ENCODE assay signal across 33 mouse cellular contexts in the genomic region with DNA sequence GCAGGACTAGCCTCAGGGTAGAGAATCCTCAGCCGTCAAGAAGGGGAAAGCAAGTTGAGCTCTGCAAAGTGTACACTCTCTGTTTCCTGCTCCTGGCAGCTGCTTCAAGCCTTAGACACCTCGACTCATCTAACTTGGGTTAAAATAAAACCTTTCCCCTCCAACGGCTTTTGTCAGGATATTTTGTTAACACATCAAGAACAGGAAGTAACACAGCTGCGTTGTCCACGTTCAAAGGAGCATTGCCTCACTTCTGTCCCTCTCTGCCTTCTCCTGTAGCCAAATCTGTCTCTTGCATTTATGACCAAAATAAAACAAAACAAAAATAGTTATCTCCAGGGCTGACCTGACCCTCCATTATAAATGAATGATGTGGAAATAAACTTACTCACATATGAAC. TPM values are rescaled to one million over a fixed set of nuclear protein-coding genes. Genes with fewer than 3 reads are reported as not detected.
A peak's percentile ranks its signal among the peaks of the same experiment; 100 is the strongest.
DNase-seq lines count a peak whose midpoint lies in the region; ATAC-seq lines count a peak whose summit lies in the region.
"Had no signal": no experiment of that assay in that cellular context is flagged by ENCODE, and none has a peak within 500 bp of the region (broad histone marks: within the 10 kb centered on the region; RNA-seq: fewer than 3 reads in every experiment).

No protein-coding gene starts in this region.

- H3K4me1 ChIP-seq in lung, embryonic 15.5 days, result peaks cover 7% of the 10 kb centered on the region; the same call in 1 of the 2 replicates
- H3K4me1 ChIP-seq: embryonic facial prominence, embryonic 13.5 days; forebrain, embryonic 12.5 days; forebrain, embryonic 15.5 days; heart, embryonic 12.5 days; hindbrain, embryonic 13.5 days had no signal

- H3K9ac ChIP-seq in lung, embryonic 15.5 days, result no peak overlapping the region
- H3K9ac ChIP-seq: embryonic facial prominence, embryonic 13.5 days; forebrain, embryonic 12.5 days; forebrain, embryonic 15.5 days; heart, embryonic 12.5 days; heart, embryonic 15.5 days; hindbrain, embryonic 13.5 days had no signal

- no peak overlapping the region for H3K4me3 ChIP-seq in lung, embryonic 15.5 days
- H3K4me3 ChIP-seq: embryonic facial prominence, embryonic 10.5 days; embryonic facial prominence, embryonic 13.5 days; erythroblast, embryonic 14.5 days; forebrain, embryonic 12.5 days; forebrain, embryonic 15.5 days; heart, embryonic 12.5 days; heart, embryonic 15.5 days; hindbrain, embryonic 10.5 days; hindbrain, embryonic 13.5 days had no signal

- no peak overlapping the region for H3K4me2 ChIP-seq in lung, embryonic 15.5 days
- H3K4me2 ChIP-seq: embryonic facial prominence, embryonic 13.5 days; forebrain, embryonic 12.5 days; forebrain, embryonic 15.5 days; heart, embryonic 12.5 days; heart, embryonic 15.5 days; hindbrain, embryonic 13.5 days had no signal

- H3K27ac ChIP-seq in lung, embryonic 15.5 days, result no peak overlapping the region
- H3K27ac ChIP-seq: embryonic facial prominence, embryonic 10.5 days; embryonic facial prominence, embryonic 13.5 days; forebrain, embryonic 12.5 days; forebrain, embryonic 15.5 days; heart, embryonic 15.5 days; hindbrain, embryonic 10.5 days; hindbrain, embryonic 13.5 days had no signal

- 15% methylated on average over 5 of the region's 5 CpGs for WGBS in lung, embryonic 15.5 days

- H3K9me3 ChIP-seq in lung, embryonic 15.5 days, result no peaks in the 10 kb centered on the region
- H3K9me3 ChIP-seq: embryonic facial prominence, embryonic 10.5 days; embryonic facial prominence, embryonic 13.5 days; forebrain, embryonic 12.5 days; forebrain, embryonic 15.5 days; heart, embryonic 12.5 days; heart, embryonic 15.5 days; hindbrain, embryonic 10.5 days; hindbrain, embryonic 13.5 days had no signal

- no peak for DNase-seq in lung, postnatal 36 days
- DNase-seq in lung, postnatal 10 days, result peak; percentile 16
- DNase-seq in lung, adult 18-20 months, result no peak
- no peak for DNase-seq in urinary bladder, adult 2 months (ENCODE audit: low spot score)
- DNase-seq: adrenal gland, adult 2 months; adrenal gland, postnatal 14 days; cerebellum, adult 11 months; cerebellum, adult 2 months; cerebellum, adult 9-11 months; cerebellum, postnatal 25 days; embryo, embryonic 11 days; gastrocnemius, postnatal 25 days; heart, postnatal 10 days; heart, postnatal 36 days had no signal

- peak; percentile 55; the same call in 1 of the 2 replicates for ATAC-seq in lung, embryonic 15.5 days (ENCODE audit: borderline replicate concordance, extremely low read depth, low FRiP score, low TSS enrichment)
- peak; percentile 68; the same call in 1 of the 2 replicates for ATAC-seq in megakaryocyte, adult 5-6 weeks (ENCODE audit: poor library complexity, severe bottlenecking)
- ATAC-seq: CD4-positive, CD25-positive, alpha-beta regulatory T cell, adult 4 months; forebrain, embryonic 15.5 days; hindbrain, embryonic 16.5 days had no signal

- H3K27me3 ChIP-seq in lung, embryonic 15.5 days, result no peaks in the 10 kb centered on the region
- H3K27me3 ChIP-seq: embryonic facial prominence, embryonic 13.5 days; forebrain, embryonic 15.5 days; heart, embryonic 12.5 days; heart, embryonic 15.5 days; hindbrain, embryonic 13.5 days had no signal

- H3K36me3 ChIP-seq in lung, embryonic 15.5 days, result no peaks in the 10 kb centered on the region
- H3K36me3 ChIP-seq: embryonic facial prominence, embryonic 10.5 days; embryonic facial prominence, embryonic 13.5 days; forebrain, embryonic 12.5 days; forebrain, embryonic 15.5 days; heart, embryonic 12.5 days; heart, embryonic 15.5 days; hindbrain, embryonic 10.5 days; hindbrain, embryonic 13.5 days had no signal

RNA-seq across cellular contexts. Expression of gene Rnase11, which starts 2.1 kb away (rescaled TPM):
- polyA plus RNA-seq in lung, embryonic 15.5 days (2015; fragmentation: Nextera tagmentation; extraction: Ambion mirVana), result not detected in 2 replicates
- not detected in 2 replicates for total RNA-seq in megakaryocyte, adult 5-6 weeks (2015)
- not detected in 2 replicates for total RNA-seq in megakaryocyte, adult 5-6 weeks (2017)
- polyA plus RNA-seq in urinary bladder, adult 2 months (2012; rRNA removed), result not detected in 2 replicates
- total RNA-seq: adrenal gland, adult 2 months; adrenal gland, postnatal 14 days; adrenal gland, postnatal 4 days; gastrocnemius, adult 8-10 months; gastrocnemius, postnatal 25 days; heart, adult 8-10 months; heart, postnatal 10 days; heart, postnatal 36 days; MEL had no signal
- polyA plus RNA-seq: adrenal gland, adult 2 months; C2C12; CD4-positive, CD25-positive, alpha-beta regulatory T cell, adult 4 months; cerebellum, adult 2 months; cortical plate, adult 2 months; embryonic facial prominence, embryonic 10.5 days; embryonic facial prominence, embryonic 13.5 days; erythroblast, embryonic 14.5 days; forebrain, embryonic 12.5 days; forebrain, embryonic 15.5 days; heart, embryonic 12.5 days; heart, embryonic 15.5 days; hindbrain, embryonic 10.5 days; hindbrain, embryonic 13.5 days; hindbrain, embryonic 16.5 days had no signal

RNA-seq across cellular contexts. Expression of gene Rnase9, which starts 6.2 kb away (rescaled TPM):
- not detected in 2 replicates for polyA plus RNA-seq in lung, embryonic 15.5 days (2015; fragmentation: Nextera tagmentation; extraction: Ambion mirVana)
- 0.11 TPM in 1 of 2 replicates, not detected in the other for total RNA-seq in megakaryocyte, adult 5-6 weeks (2015)
- total RNA-seq in megakaryocyte, adult 5-6 weeks (2017), result not detected in 2 replicates
- not detected in 2 replicates for polyA plus RNA-seq in urinary bladder, adult 2 months (2012; rRNA removed)
- total RNA-seq: adrenal gland, adult 2 months; adrenal gland, postnatal 14 days; adrenal gland, postnatal 4 days; gastrocnemius, adult 8-10 months; gastrocnemius, postnatal 25 days; heart, adult 8-10 months; heart, postnatal 10 days; heart, postnatal 36 days; MEL had no signal
- polyA plus RNA-seq: adrenal gland, adult 2 months; C2C12; CD4-positive, CD25-positive, alpha-beta regulatory T cell, adult 4 months; cerebellum, adult 2 months; embryonic facial prominence, embryonic 10.5 days; embryonic facial prominence, embryonic 13.5 days; erythroblast, embryonic 14.5 days; forebrain, embryonic 12.5 days; forebrain, embryonic 15.5 days; heart, embryonic 12.5 days; heart, embryonic 15.5 days; hindbrain, embryonic 10.5 days; hindbrain, embryonic 13.5 days; hindbrain, embryonic 16.5 days had no signal

RNA-seq across cellular contexts. Expression of gene Rnase12, which starts 9.6 kb away (rescaled TPM):
- not detected in 2 replicates for polyA plus RNA-seq in lung, embryonic 15.5 days (2015; fragmentation: Nextera tagmentation; extraction: Ambion mirVana)
- 11.4 and 11.6 TPM in 2 replicates for total RNA-seq in megakaryocyte, adult 5-6 weeks (2015)
- 8.2 and 10.4 TPM in 2 replicates for total RNA-seq in megakaryocyte, adult 5-6 weeks (2017)
- polyA plus RNA-seq in urinary bladder, adult 2 months (2012; rRNA removed), result 0.32 TPM in 1 of 2 replicates, not detected in the other
- total RNA-seq: adrenal gland, adult 2 months; adrenal gland, postnatal 14 days; gastrocnemius, adult 8-10 months; gastrocnemius, postnatal 25 days; heart, adult 8-10 months; heart, postnatal 10 days; heart, postnatal 36 days; MEL had no signal
- polyA plus RNA-seq: adrenal gland, adult 2 months; C2C12; CD4-positive, CD25-positive, alpha-beta regulatory T cell, adult 4 months; cerebellum, adult 2 months; cortical plate, adult 2 months; embryonic facial prominence, embryonic 10.5 days; embryonic facial prominence, embryonic 13.5 days; erythroblast, embryonic 14.5 days; forebrain, embryonic 12.5 days; forebrain, embryonic 15.5 days; heart, embryonic 15.5 days; hindbrain, embryonic 10.5 days; hindbrain, embryonic 13.5 days; hindbrain, embryonic 16.5 days had no signal

RNA-seq across cellular contexts. Expression of gene Olfr750, which starts 26.4 kb away (rescaled TPM):
- not detected in 2 replicates for polyA plus RNA-seq in lung, embryonic 15.5 days (2015; fragmentation: Nextera tagmentation; extraction: Ambion mirVana)
- total RNA-seq in megakaryocyte, adult 5-6 weeks (2015), result not detected in 2 replicates
- not detected in 2 replicates for total RNA-seq in megakaryocyte, adult 5-6 weeks (2017)
- 0.06 TPM in 1 of 2 replicates, not detected in the other for polyA plus RNA-seq in urinary bladder, adult 2 months (2012; rRNA removed)
- total RNA-seq: adrenal gland, postnatal 14 days; adrenal gland, postnatal 4 days; gastrocnemius, adult 8-10 months; gastrocnemius, postnatal 25 days; heart, adult 8-10 months; heart, postnatal 10 days; heart, postnatal 36 days; MEL had no signal
- polyA plus RNA-seq: adrenal gland, adult 2 months; C2C12; CD4-positive, CD25-positive, alpha-beta regulatory T cell, adult 4 months; cerebellum, adult 2 months; cortical plate, adult 2 months; embryonic facial prominence, embryonic 10.5 days; embryonic facial prominence, embryonic 13.5 days; erythroblast, embryonic 14.5 days; forebrain, embryonic 12.5 days; forebrain, embryonic 15.5 days; heart, embryonic 12.5 days; heart, embryonic 15.5 days; hindbrain, embryonic 13.5 days had no signal

RNA-seq across cellular contexts. Expression of gene Rnase10, which starts 40.3 kb away (rescaled TPM):
- polyA plus RNA-seq in lung, embryonic 15.5 days (2015; fragmentation: Nextera tagmentation; extraction: Ambion mirVana), result 0.25 and 0.28 TPM in 2 replicates
- not detected in 2 replicates for total RNA-seq in megakaryocyte, adult 5-6 weeks (2015)
- not detected in 2 replicates for total RNA-seq in megakaryocyte, adult 5-6 weeks (2017)
- 0.28 and 0.41 TPM in 2 replicates for polyA plus RNA-seq in urinary bladder, adult 2 months (2012; rRNA removed)
- total RNA-seq: gastrocnemius, adult 8-10 months; gastrocnemius, postnatal 25 days; MEL had no signal
- polyA plus RNA-seq: adrenal gland, adult 2 months; CD4-positive, CD25-positive, alpha-beta regulatory T cell, adult 4 months; cerebellum, adult 2 months; embryonic facial prominence, embryonic 10.5 days; erythroblast, embryonic 14.5 days; forebrain, embryonic 12.5 days; forebrain, embryonic 15.5 days; hindbrain, embryonic 10.5 days; hindbrain, embryonic 13.5 days had no signal
